Mouse (Mus musculus) liver, embryonic 14.5 days (tissue): ENCODE results near the gene Cpox. TPM values are rescaled to one million over a fixed set of nuclear protein-coding genes. Genes with fewer than 3 reads are reported as not detected.

ENCODE experiments used
- ATAC-seq: fragments of 200-750 bp; cut with Nextera tagmentation; 2 replicates; pipeline ENCODE4 v1.8.0; 2017; ENCODE audit warnings: moderate number of reproducible peaks, mild to moderate bottlenecking, moderate library complexity; ENCODE audit not compliant: insufficient read depth
- DNase-seq, 3 experiments: peaks; one replicate each; pipeline ENCODE4 v3.0.0-alpha.2; 2012 to 2013; ENCODE audit warnings: low read depth in 3 of 3, low spot score in 3 of 3
- H3K27ac ChIP-seq: fragments of 300-500 bp; sonication (generic); 2 replicates; pipeline ENCODE4 v1.5.1; 2014; ENCODE audit warnings: moderate library complexity, mild to moderate bottlenecking, control low read depth, inconsistent platforms
- H3K27me3 ChIP-seq: fragments of 300-500 bp; sonication (generic); 2 replicates; pipeline ENCODE4 v1.6.1; 2014; ENCODE audit warnings: mild to moderate bottlenecking, low read length, moderate library complexity; ENCODE audit not compliant: control insufficient read depth, insufficient read depth
- H3K36me3 ChIP-seq: fragments of 300-500 bp; sonication (generic); replicated peaks from 2 replicates; pipeline ENCODE4 v1.6.1; 2014; ENCODE audit warnings: low read depth; ENCODE audit not compliant: control insufficient read depth, insufficient read depth
- H3K4me1 ChIP-seq, 2 experiments: fragments of 200-500 bp in 1 of 2; fragments of 300-500 bp in 1 of 2; sonication (generic) in 1 of 2; replicated peaks; 2 replicates each; pipeline ENCODE4 v1.6.1; 2012 to 2014; ENCODE audit warnings: antibody characterized with exemption in 1 of 2, inconsistent platforms in 1 of 2, low read length in 1 of 2; ENCODE audit not compliant: control insufficient read depth in 2 of 2, insufficient read depth in 2 of 2
- H3K4me2 ChIP-seq: fragments of 300-500 bp; sonication (generic); 2 replicates; pipeline ENCODE4 v1.6.1; 2014; ENCODE audit warnings: low read depth, mild to moderate bottlenecking, control low read depth, moderate library complexity
- H3K4me3 ChIP-seq, 2 experiments: fragments of 200-500 bp in 1 of 2; fragments of 300-500 bp in 1 of 2; sonication (generic) in 1 of 2; 2 replicates each; pipeline ENCODE4 v1.5.1; 2012 to 2014; ENCODE audit warnings: low read depth in 2 of 2, low read length in 2 of 2, mild to moderate bottlenecking in 2 of 2, control low read depth in 1 of 2, inconsistent platforms in 1 of 2, moderate library complexity in 1 of 2; ENCODE audit not compliant: insufficient read depth in 1 of 2
- H3K9ac ChIP-seq: fragments of 300-500 bp; sonication (generic); replicated peaks from 2 replicates; pipeline ENCODE4 v1.6.1; 2014; ENCODE audit warnings: mild to moderate bottlenecking, control low read depth, moderate library complexity
- H3K9me3 ChIP-seq: fragments of 300-500 bp; sonication (generic); 2 replicates; pipeline ENCODE4 v1.6.1; 2016; ENCODE audit warnings: low read length, mixed read lengths; ENCODE audit not compliant: control insufficient read depth
- CTCF ChIP-seq: IDR thresholded peaks from 2 replicates; pipeline ENCODE4 v1.5.1; 2016; ENCODE audit warnings: antibody characterized with exemption, low read depth, control low read depth
- EP300 ChIP-seq: IDR thresholded peaks from 2 replicates; pipeline ENCODE4 v1.6.1; 2016; ENCODE audit warnings: antibody characterized with exemption, low read depth
- WGBS: fragments of 180-500 bp; shearing (Covaris S2); extraction: QIAGEN DNeasy Blood & Tissue Kit; methylation state at CpG from one replicate; pipeline ENCODE4 v1.1.7; 2014; ENCODE audit not compliant: insufficient replicate concordance; 5-methylcytosine and 5-hydroxymethylcytosine counted together
- polyA plus RNA-seq, 2 experiments: library from polyadenylated mRNA; depleted of rRNA in 1 of 2; stranded (reverse) in 1 of 2; unstranded in 1 of 2; fragments of >200 nt; fragmentation: Nextera tagmentation in 1 of 2; extraction: Ambion mirVana in 1 of 2; gene quantifications; 2 replicates each; pipeline versions ENCODE4 v1.2.1 to v1.2.3; 2012 to 2014

Gene Cpox
- polyA plus RNA-seq, 2 experiments = 272 to 326 TPM

GRCm38 (mm10) chr16:58673811-58674410 is 3.8 kb downstream of the Cpox start:
- peak overlapping the region; percentile 99 for H3K27ac ChIP-seq
- H3K9ac ChIP-seq = peak overlapping the region; percentile 100
- ATAC-seq (no peak), DNase-seq (no peak)
- TF ChIP-seq EP300 (no peak), CTCF (no peak)
- H3K4me3 ChIP-seq = peak overlapping the region; percentile 97
- peaks cover 80% of the 10 kb centered on the region for H3K36me3 ChIP-seq
- peak overlapping the region; percentile 84 for H3K4me2 ChIP-seq
- no peaks in the 10 kb centered on the region for H3K27me3 ChIP-seq
- no peaks in the 10 kb centered on the region for H3K9me3 ChIP-seq
- 89% methylated on average over 15 of the region's 15 CpGs for WGBS
- peaks cover 35 to 38% of the 10 kb centered on the region in 2 experiments for H3K4me1 ChIP-seq

- peak overlapping the region; percentile 84 for H3K4me2 ChIP-seq
- no peak for ATAC-seq
- H3K4me3 ChIP-seq = peak overlapping the region; percentile 97
- no peaks in the 10 kb centered on the region for H3K27me3 ChIP-seq
- no peak for DNase-seq
- H3K4me1 ChIP-seq = peaks cover 30 to 31% of the 10 kb centered on the region in 2 experiments
- H3K36me3 ChIP-seq = peaks cover 86% of the 10 kb centered on the region
- no peak overlapping the region for H3K27ac ChIP-seq
- WGBS = 89% methylated on average over 13 of the region's 13 CpGs
- H3K9me3 ChIP-seq = no peaks in the 10 kb centered on the region
- peak overlapping the region; percentile 43 for H3K9ac ChIP-seq
- TF ChIP-seq CTCF (no peak), EP300 (no peak)
Measured at GRCm38 (mm10) chr16:58675256-58675655, 5.2 kb downstream of the Cpox start.

GRCm38 (mm10) chr16:58676156-58676555 is 6.1 kb downstream of the Cpox start:
- Histone ChIP-seq H3K27me3 (no peaks in the 10 kb centered on the region), H3K9ac (peak overlapping the region; percentile 40), H3K36me3 (peaks cover 91% of the 10 kb centered on the region), H3K4me1 (peaks cover 30 to 31% of the 10 kb centered on the region in 2 experiments), H3K9me3 (no peaks in the 10 kb centered on the region), H3K27ac (peak overlapping the region; percentile 55), H3K4me2 (peak overlapping the region; percentile 84), H3K4me3 (peak overlapping the region; percentile 45 to 97)
- 60% methylated on average over 7 of the region's 7 CpGs for WGBS
- peak; percentile 10; the same call in 1 of the 2 replicates for ATAC-seq
- DNase-seq = no peak
- no peak for TF ChIP-seq CTCF
- no peak for TF ChIP-seq EP300

- Histone ChIP-seq H3K36me3 (peaks cover 91% of the 10 kb centered on the region), H3K4me3 (peak overlapping the region; percentile 45 to 97; a peak in 2 of 4 replicates), H3K4me1 (peaks cover 30 to 31% of the 10 kb centered on the region in 2 experiments), H3K27ac (peak overlapping the region; percentile 55), H3K9ac (peak overlapping the region; percentile 40), H3K4me2 (peak overlapping the region; percentile 84), H3K9me3 (no peaks in the 10 kb centered on the region), H3K27me3 (no peaks in the 10 kb centered on the region)
- peak; percentile 36 for ATAC-seq
- DNase-seq = no peak
- TF ChIP-seq EP300 (peak; percentile 31), CTCF (no peak)
- WGBS = 38% methylated on average over 3 of the region's 3 CpGs
Measured at GRCm38 (mm10) chr16:58676633-58677032, 6.5 kb downstream of the Cpox start.

- Histone ChIP-seq H3K4me1 (peaks cover 30 to 31% of the 10 kb centered on the region in 2 experiments), H3K4me2 (peak overlapping the region; percentile 84), H3K27ac (peak overlapping the region; percentile 59), H3K9ac (peak overlapping the region; percentile 43), H3K4me3 (peak overlapping the region; percentile 13 to 31; a peak in 3 of 4 replicates), H3K9me3 (no peaks in the 10 kb centered on the region), H3K36me3 (peaks cover 91% of the 10 kb centered on the region), H3K27me3 (no peaks in the 10 kb centered on the region)
- no peak for DNase-seq
- WGBS = 84% methylated on average over 5 of the region's 5 CpGs
- no peak for TF ChIP-seq CTCF
- TF ChIP-seq EP300 = no peak
- ATAC-seq = no peak
Measured at GRCm38 (mm10) chr16:58677491-58677890, 7.4 kb downstream of the Cpox start.
